Mouse (Mus musculus) hindbrain, embryonic 13.5 days (tissue): ENCODE results near the gene Timm23. TPM values are rescaled to one million over a fixed set of nuclear protein-coding genes. Genes with fewer than 3 reads are reported as not detected.

Experiments used
- ATAC-seq: fragments of 200-750 bp; cut with Nextera tagmentation; 2 replicates; pipeline ENCODE4 v1.8.0; 2017; ENCODE audit warnings: moderate TSS enrichment; ENCODE audit not compliant: low FRiP score
- H3K27ac ChIP-seq: fragments of 300-500 bp; sonication (generic); 2 replicates; pipeline ENCODE4 v1.5.1; 2015; ENCODE audit warnings: inconsistent platforms, mild to moderate bottlenecking, moderate library complexity
- H3K27me3 ChIP-seq: fragments of 300-500 bp; sonication (generic); 2 replicates; pipeline ENCODE4 v1.6.1; 2015; ENCODE audit warnings: mild to moderate bottlenecking, inconsistent platforms
- H3K36me3 ChIP-seq: fragments of 300-500 bp; sonication (generic); 2 replicates; pipeline ENCODE4 v1.6.1; 2015; ENCODE audit warnings: mild to moderate bottlenecking, inconsistent platforms
- H3K4me1 ChIP-seq: fragments of 300-500 bp; sonication (generic); replicated peaks from 2 replicates; pipeline ENCODE4 v1.6.1; 2015; ENCODE audit warnings: inconsistent platforms
- H3K4me2 ChIP-seq: fragments of 300-500 bp; sonication (generic); 2 replicates; pipeline ENCODE4 v1.6.1; 2015; ENCODE audit warnings: inconsistent platforms, mild to moderate bottlenecking, moderate library complexity
- H3K4me3 ChIP-seq: fragments of 300-500 bp; sonication (generic); 2 replicates; pipeline ENCODE4 v1.5.1; 2015; ENCODE audit warnings: mild to moderate bottlenecking, inconsistent platforms
- H3K9ac ChIP-seq: fragments of 300-500 bp; sonication (generic); 2 replicates; pipeline ENCODE4 v1.6.1; 2015; ENCODE audit warnings: mild to moderate bottlenecking, inconsistent platforms
- H3K9me3 ChIP-seq: fragments of 300-500 bp; sonication (generic); 2 replicates; pipeline ENCODE4 v1.6.1; 2016; ENCODE audit warnings: inconsistent platforms
- WGBS: fragments of 180-500 bp; shearing (Covaris S2); methylation state at CpG from one replicate; pipeline ENCODE4 v1.1.7; 2015; 5-methylcytosine and 5-hydroxymethylcytosine counted together
- polyA plus RNA-seq: library from polyadenylated mRNA; unstranded; fragments of >200 nt; fragmentation: Nextera tagmentation; extraction: Ambion mirVana; gene quantifications from 2 replicates; pipeline ENCODE4 v1.2.1, GENCODE M21; 2015

Timm23 gene
- polyA plus RNA-seq, 1 experiment from 2014 or later = 218 TPM

DNA sequence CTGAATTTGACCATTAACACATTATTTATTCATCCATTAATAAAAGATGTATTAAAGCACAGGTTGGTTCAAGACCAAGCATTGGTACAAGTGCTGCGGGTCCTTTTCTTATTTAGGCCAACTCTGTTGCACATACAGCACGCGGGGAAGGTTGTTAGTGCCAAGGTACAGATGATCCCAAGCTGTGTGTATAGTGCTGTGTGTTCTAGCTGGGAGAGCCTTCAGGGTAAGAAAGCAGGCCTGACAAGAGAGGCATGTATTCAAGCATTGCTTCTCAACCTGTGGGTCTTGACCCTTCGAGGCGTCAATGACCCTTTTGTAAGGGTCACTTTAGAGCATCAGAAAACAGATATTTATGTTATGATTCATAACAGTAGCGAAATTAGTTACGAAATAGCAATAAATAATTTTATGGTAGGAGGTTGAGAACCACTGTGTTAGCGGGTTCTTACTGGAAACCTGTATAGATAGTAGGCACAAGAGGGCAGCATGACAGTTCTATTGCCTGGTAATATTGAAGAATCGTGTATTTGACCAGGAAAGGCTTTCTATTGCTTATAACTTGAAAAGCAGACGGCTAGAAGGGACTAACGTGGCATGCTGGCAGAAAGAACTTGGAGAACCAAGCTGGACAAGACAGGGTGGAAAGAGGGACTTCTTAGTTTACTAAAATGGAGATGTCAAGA lies 38.4 kb downstream of the Timm23 start:
- H3K27me3 ChIP-seq = no peaks in the 10 kb centered on the region
- H3K27ac ChIP-seq = no peak overlapping the region
- H3K4me2 ChIP-seq = no peak overlapping the region
- no peaks in the 10 kb centered on the region for H3K36me3 ChIP-seq
- H3K9me3 ChIP-seq = no peaks in the 10 kb centered on the region
- no peak for ATAC-seq
- no peak overlapping the region for H3K9ac ChIP-seq
- whole genome bisulfite sequencing = 94% methylated on average over 11 of the region's 11 CpGs
- H3K4me1 ChIP-seq = peaks cover 42% of the 10 kb centered on the region
- no peak overlapping the region for H3K4me3 ChIP-seq

DNA sequence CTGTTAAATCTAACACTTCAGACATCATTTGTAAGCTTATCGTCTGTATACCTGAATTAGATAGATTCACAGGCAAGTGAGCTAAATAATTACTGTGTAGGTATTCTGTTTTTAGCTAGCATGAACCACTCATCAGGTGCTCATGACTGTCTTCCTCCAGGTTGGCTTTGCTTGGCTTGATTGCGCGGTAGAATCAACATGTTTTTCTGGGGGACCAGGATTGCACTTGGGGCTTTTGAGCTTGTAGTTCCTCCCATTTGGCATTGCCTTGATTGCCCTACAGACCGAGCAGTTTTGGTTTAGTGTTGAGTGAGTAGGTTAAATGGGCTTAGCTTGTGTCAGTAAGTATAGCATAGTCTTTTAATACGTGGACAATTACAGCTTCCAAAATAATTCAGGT lies 39.5 kb downstream of the Timm23 start:
- H3K4me2 ChIP-seq = no peak overlapping the region
- no peak overlapping the region for H3K27ac ChIP-seq
- H3K36me3 ChIP-seq = no peaks in the 10 kb centered on the region
- no peak for ATAC-seq
- H3K9me3 ChIP-seq = no peaks in the 10 kb centered on the region
- 93% methylated on average over 5 of the region's 5 CpGs for WGBS
- no peaks in the 10 kb centered on the region for H3K27me3 ChIP-seq
- H3K9ac ChIP-seq = no peak overlapping the region
- peaks cover 37% of the 10 kb centered on the region for H3K4me1 ChIP-seq
- H3K4me3 ChIP-seq = no peak overlapping the region

DNA sequence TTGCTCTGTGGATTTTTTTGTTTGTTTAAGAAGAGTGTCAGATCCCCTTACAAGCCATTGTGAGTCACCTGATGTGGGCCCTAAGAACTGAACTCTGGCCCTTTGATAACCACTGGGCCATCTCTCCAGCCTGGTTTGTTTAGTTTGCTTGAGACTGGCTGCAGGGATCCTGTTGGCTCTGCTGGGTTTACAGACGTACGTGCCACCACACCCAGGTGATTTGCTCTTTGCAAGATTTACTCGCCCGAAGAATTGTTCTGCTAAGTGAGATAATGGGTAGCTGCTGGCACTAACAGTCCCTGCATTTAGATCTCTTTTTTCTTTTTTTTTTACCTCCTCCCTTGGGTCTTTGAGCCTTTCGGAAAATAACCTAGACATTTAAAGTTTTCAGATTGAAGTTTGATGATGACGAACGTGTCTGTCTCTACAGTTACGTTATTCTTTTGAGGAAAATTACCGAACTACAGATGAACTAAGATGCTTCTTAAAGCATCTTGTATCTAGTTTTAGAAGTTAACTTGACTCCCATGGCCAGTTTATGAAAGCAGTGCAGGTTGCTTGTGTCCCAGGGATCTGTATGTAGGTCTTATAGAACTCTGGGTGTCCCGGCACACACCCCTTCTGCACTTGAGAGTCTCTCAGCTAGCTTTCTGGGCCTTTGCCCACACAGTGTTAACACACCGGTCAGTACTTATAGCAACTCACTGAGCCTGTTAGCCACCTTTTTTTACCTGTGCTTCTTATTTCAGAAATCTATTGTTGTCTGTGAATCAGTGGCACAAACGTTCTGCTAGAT lies 40.4 kb downstream of the Timm23 start:
- peaks cover 37% of the 10 kb centered on the region for H3K4me1 ChIP-seq
- peak overlapping the region; percentile 83 for H3K4me3 ChIP-seq
- no peaks in the 10 kb centered on the region for H3K9me3 ChIP-seq
- ATAC-seq = no peak
- H3K9ac ChIP-seq = peak overlapping the region; percentile 94
- WGBS = 91% methylated on average over 12 of the region's 12 CpGs
- H3K27me3 ChIP-seq = no peaks in the 10 kb centered on the region
- H3K4me2 ChIP-seq = peak overlapping the region; percentile 82
- no peak overlapping the region for H3K27ac ChIP-seq
- no peaks in the 10 kb centered on the region for H3K36me3 ChIP-seq

DNA sequence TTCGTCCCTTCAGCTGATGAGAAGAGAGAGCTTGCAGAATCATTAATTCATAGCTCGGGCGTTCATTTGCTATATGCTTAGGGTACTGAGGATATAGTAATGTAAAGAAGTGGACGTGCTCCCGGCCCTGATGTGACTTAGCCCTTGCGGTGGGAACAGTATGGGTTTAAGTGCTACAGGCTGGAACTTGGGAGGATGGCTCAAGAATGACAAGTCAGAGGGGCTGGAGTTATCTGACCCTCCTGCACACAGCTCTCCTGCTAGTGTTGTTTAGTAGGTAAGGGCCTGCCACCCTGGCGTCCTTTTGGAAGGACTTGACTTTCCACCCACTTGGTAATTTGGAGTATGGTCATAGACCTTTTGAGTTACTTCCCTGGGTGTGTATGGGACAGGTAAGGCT lies 41.1 kb downstream of the Timm23 start:
- H3K27me3 ChIP-seq = no peaks in the 10 kb centered on the region
- H3K9me3 ChIP-seq = no peaks in the 10 kb centered on the region
- peaks cover 35% of the 10 kb centered on the region for H3K4me1 ChIP-seq
- peak overlapping the region; percentile 88; the same call in 1 of the 2 replicates for H3K27ac ChIP-seq
- H3K4me3 ChIP-seq = peak overlapping the region; percentile 83
- ATAC-seq = no peak
- no peaks in the 10 kb centered on the region for H3K36me3 ChIP-seq
- H3K4me2 ChIP-seq = peak overlapping the region; percentile 82
- WGBS = 38% methylated on average over 7 of the region's 7 CpGs
- peak overlapping the region; percentile 94 for H3K9ac ChIP-seq

DNA sequence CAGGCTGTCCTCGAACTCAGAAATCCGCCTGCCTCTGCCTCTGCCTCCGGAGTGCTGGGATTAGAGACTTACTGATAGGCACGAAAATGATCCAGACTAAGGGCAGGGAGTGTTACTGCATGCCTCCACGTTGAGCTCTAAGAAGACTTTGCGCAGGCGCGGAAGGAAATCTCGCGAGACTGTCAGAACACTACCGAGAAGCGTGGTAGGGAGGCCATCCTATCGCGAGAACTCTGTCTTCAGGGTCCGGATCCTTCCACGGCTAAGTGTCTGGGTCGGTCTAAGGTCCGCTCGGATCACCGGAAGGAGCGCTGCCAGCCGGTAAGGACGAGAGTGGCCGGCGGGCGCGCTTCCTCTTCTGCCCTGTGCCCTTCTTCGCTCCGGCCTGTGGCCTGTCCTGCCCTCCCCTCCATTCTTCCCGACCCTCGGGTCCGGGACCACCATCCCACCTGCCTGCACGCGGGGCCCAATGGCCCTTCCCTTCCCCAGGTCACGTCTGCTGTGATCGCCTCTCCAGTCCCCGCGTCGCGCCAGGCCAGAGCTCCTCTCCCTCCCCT lies 41.9 kb downstream of the Timm23 start, which contains the start of gene Ncoa4:
Gene Ncoa4, plus strand, starts transcription at position 176 of the 557 bp plus-strand sequence.
- Histone ChIP-seq H3K4me3 (peak within 1 kb of the TSS; percentile 83), H3K36me3 (no peaks in the 10 kb centered on the region), H3K27me3 (no peaks in the 10 kb centered on the region), H3K9me3 (no peaks in the 10 kb centered on the region), H3K9ac (peak within 1 kb of the TSS; percentile 94), H3K4me1 (peaks cover 29% of the 10 kb centered on the region), H3K4me2 (peak within 1 kb of the TSS; percentile 82), H3K27ac (peak within 1 kb of the TSS; percentile 88)
- ATAC-seq = peak; percentile 97
- under 1% methylated on average over 40 of the region's 40 CpGs for WGBS

DNA sequence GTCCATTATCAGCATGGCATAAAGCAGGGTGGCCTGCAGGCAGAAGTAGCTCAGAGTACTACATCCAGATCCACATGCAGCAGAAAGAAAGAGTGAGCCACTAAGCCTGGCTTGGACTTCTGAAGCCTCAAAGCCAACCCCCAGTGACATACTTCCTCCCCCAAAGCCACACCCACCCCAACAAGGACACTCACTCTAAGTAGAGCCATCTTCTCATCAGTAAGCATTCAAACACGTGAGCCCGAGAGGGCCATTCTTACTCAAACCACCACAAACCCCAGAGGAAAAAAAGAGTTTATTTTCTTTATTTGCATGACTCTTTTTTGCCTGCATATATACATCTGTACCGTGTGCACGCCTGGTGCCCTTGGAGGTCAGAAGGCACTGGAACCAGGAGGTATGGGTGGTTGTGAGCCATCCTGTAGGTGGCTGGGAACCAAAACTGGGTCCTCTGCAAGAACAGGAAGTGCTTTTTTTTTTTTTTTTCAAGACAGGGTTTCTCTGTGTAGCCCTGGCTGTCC lies 42.5 kb downstream of the Timm23 start:
- peak overlapping the region; percentile 71 for H3K27ac ChIP-seq
- 34% methylated on average over 4 of the region's 4 CpGs for WGBS
- peak overlapping the region; percentile 82 for H3K4me2 ChIP-seq
- H3K4me1 ChIP-seq = peaks cover 29% of the 10 kb centered on the region
- peak overlapping the region; percentile 94 for H3K9ac ChIP-seq
- peak; percentile 62; the same call in 1 of the 2 replicates for ATAC-seq
- no peaks in the 10 kb centered on the region for H3K36me3 ChIP-seq
- H3K4me3 ChIP-seq = peak overlapping the region; percentile 83
- no peaks in the 10 kb centered on the region for H3K27me3 ChIP-seq
- no peaks in the 10 kb centered on the region for H3K9me3 ChIP-seq

DNA sequence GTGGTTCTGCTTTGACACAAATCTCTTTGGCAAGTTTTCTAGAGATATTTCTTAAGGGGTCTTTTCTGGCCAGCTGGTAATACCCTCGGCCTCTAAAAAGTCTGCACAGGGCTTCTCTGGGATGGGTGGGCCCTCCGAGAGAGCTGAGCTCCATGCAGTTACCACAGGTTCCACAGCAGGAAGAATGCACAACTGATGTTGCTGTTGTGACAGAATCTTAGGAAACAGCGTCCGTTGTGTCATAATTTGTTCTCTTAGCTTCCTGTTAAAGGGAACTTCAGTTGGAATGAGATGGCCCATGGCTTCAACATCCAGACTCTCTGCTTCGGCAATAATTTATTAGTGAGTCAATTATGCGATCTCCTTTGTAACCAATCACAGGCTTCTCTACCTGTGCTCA lies 46.9 kb downstream of the Timm23 start:
- no peak overlapping the region for H3K9ac ChIP-seq
- no peak for ATAC-seq
- H3K4me3 ChIP-seq = no peak overlapping the region
- no peak overlapping the region for H3K4me2 ChIP-seq
- peaks cover 6% of the 10 kb centered on the region for H3K4me1 ChIP-seq
- H3K27me3 ChIP-seq = no peaks in the 10 kb centered on the region
- H3K9me3 ChIP-seq = no peaks in the 10 kb centered on the region
- no peak overlapping the region for H3K27ac ChIP-seq
- 85% methylated on average over 6 of the region's 6 CpGs for WGBS
- H3K36me3 ChIP-seq = no peaks in the 10 kb centered on the region

DNA sequence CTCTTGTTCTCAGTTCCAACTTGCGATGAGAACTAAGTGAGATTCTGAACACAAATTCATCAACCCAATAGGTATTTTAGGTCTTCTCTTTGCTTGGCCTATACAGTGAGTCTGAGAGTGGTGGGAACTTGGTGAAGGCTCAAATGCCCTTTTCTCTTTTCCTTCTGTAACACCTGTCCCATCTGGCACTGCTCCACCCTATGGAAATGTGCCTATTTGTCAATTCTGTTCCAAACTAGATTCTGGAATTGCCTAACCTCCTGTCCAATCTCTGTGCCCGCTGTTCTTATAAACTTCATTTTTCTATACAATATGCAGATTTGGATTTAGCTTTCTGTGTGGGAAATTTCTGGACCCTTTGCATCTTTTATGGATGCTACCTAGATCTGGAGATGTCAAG lies 48.5 kb downstream of the Timm23 start:
- no peak for ATAC-seq

DNA sequence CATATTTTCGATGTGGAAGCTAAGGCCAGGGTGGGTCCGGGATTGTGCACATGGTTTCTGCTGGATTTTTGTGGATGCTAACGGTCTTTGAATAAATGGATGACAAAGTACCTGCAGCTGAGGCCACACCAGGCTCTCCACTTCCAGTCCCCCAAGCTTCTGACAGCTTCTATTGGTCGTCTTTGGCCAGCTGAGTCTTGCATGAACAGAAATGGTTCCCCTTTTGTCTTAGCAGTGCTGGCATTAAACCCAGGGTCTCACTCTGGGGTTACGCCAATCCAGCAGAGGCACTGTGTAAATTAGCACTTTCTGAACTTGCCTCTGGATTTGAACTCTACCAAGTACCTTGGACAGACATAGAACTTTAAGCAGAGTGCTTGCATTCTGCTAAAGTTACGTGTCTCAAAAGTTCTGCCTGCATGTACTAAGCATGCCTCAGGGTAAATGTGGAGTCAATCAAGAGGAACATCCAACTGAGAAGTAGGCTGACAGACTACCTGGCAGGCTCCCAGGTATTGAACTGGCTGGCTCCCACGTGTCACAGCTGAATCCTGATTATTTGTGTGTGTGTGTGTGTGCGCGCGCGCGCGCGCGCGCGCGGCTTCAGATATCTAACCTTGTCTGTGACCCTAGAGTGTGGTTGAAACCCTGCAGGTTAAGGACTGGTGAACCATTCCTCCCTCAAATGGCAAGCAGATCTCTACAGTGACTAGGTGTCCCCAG lies 49.3 kb downstream of the Timm23 start:
- H3K27me3 ChIP-seq = no peaks in the 10 kb centered on the region
- H3K4me1 ChIP-seq = no peaks in the 10 kb centered on the region
- H3K27ac ChIP-seq = no peak overlapping the region
- no peak overlapping the region for H3K4me2 ChIP-seq
- no peak for ATAC-seq
- no peak overlapping the region for H3K9ac ChIP-seq
- no peaks in the 10 kb centered on the region for H3K36me3 ChIP-seq
- 90% methylated on average over 18 of the region's 18 CpGs for WGBS
- H3K4me3 ChIP-seq = no peak overlapping the region
- H3K9me3 ChIP-seq = 0 out of 2 replicates have a peak, but pooled peaks cover 7% of the 10 kb centered on the region

More for the DNA sequence above, 48.5 kb downstream of the Timm23 start:
- Histone ChIP-seq H3K27ac (no peak overlapping the region), H3K4me3 (no peak overlapping the region), H3K4me2 (no peak overlapping the region), H3K9me3 (0 out of 2 replicates have a peak, but pooled peaks cover 2% of the 10 kb centered on the region), H3K4me1 (no peaks in the 10 kb centered on the region), H3K27me3 (no peaks in the 10 kb centered on the region), H3K36me3 (no peaks in the 10 kb centered on the region), H3K9ac (no peak overlapping the region)
- 93% methylated on average over 2 of the region's 2 CpGs for WGBS

DNA sequence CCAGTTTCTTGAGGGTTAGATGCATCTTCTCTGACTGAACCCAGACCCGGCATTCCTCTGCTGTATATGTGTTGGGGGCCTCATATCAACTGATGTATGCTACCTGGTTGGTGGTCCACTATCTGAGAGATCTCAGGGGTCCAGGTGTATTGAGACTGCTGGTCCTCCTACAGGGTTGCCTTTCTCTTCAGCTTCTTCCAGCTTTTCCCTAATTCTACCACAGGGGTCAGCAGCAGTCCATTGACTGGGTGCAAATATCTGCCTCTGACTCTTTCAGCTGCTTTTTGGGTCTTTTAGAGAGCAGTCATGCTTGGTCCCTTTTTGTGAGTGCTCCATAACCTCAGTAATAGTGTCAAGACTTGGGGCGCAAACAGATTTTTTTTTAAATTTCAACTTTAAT lies 50.8 kb downstream of the Timm23 start:
- Histone ChIP-seq H3K9ac (no peak overlapping the region), H3K9me3 (0 out of 2 replicates have a peak, but pooled peaks cover 12% of the 10 kb centered on the region), H3K36me3 (no peaks in the 10 kb centered on the region), H3K4me3 (no peak overlapping the region), H3K4me1 (no peaks in the 10 kb centered on the region), H3K27ac (no peak overlapping the region), H3K4me2 (no peak overlapping the region), H3K27me3 (0 out of 2 replicates have a peak, but pooled peaks cover 4% of the 10 kb centered on the region)
- ATAC-seq = no peak
- 90% methylated on average over 2 of the region's 2 CpGs for WGBS

DNA sequence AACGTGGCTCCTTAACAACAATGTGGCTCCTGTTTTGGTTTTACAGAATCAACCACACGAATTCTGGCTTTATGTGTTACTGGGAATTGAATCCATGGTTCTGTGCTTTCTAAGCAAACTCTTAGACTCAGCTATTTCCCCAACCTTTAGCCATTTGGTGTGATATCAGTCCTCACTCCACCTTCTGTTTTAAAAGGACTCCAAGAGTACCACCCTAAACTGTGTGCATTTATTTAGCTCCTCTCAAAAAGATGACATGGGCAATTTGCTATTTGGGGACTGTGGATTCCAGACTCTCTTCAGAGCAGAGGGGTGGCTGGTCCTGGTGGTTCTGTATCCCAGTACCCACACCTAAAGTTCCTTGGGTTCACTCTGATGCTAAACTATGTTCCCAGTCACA lies 55.1 kb downstream of the Timm23 start:
- Histone ChIP-seq H3K27me3 (0 out of 2 replicates have a peak, but pooled peaks cover 4% of the 10 kb centered on the region), H3K9me3 (0 out of 2 replicates have a peak, but pooled peaks cover 12% of the 10 kb centered on the region), H3K9ac (no peak overlapping the region), H3K4me2 (no peak overlapping the region), H3K36me3 (no peaks in the 10 kb centered on the region), H3K4me1 (no peaks in the 10 kb centered on the region), H3K27ac (no peak overlapping the region), H3K4me3 (no peak overlapping the region)
- WGBS = 62% methylated on average over 2 of the region's 2 CpGs
- ATAC-seq = no peak
